Mouse (Mus musculus): ENCODE results near the gene Abhd6. TPM values are rescaled to one million over a fixed set of nuclear protein-coding genes. Genes with fewer than 3 reads are reported as not detected.

The Abhd6 gene
- total and polyA plus RNA-seq, 3 experiments, result not detected

DNA sequence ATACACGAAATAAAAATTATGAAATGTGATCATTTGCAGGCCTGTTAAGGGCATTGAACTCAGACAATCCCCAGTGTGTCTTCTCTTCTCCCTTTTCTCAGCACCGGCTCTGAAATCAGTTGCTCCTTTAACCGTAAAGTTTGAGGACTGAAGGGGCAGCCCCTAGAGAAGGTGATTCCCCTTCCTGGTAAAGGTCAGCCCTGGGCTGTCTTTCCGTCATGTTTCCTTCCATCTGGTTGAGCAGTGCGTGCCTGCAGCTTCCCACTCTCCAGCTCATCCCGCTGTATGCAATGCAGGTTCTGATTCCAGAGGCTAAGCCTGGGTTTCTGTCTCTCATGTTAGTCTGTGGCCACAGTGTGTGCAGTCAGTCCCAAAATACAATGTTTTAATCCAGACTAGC lies 42.1 kb downstream of the Abhd6 start:
- DNase-seq (ENCODE audit: low read depth, low spot score), result no peak
- H3K4me3 ChIP-seq (ENCODE audit: control insufficient read depth in 1 of 2, insufficient read depth in 1 of 2, low read depth in 2 of 2, low read length in 2 of 2), result no peak overlapping the region
- H3K9ac ChIP-seq (ENCODE audit: control insufficient read depth, low read depth, low read length, poor library complexity, severe bottlenecking), result no peak overlapping the region
- H3K27me3 ChIP-seq (ENCODE audit: control insufficient read depth in 1 of 2, insufficient read depth in 2 of 2, low read length in 2 of 2), result no peaks in the 10 kb centered on the region
- H3K36me3 ChIP-seq (ENCODE audit: control insufficient read depth in 1 of 2, insufficient read depth in 2 of 2, low read length in 2 of 2), result no peaks in the 10 kb centered on the region
- no peaks in the 10 kb centered on the region for H3K79me2 ChIP-seq (ENCODE audit: control insufficient read depth, insufficient read depth, low read length, poor library complexity)
- no peak overlapping the region for H3K27ac ChIP-seq (ENCODE audit: control insufficient read depth, low read depth, low read length)
- H3K9me3 ChIP-seq (replicated peaks; ENCODE audit: insufficient read depth, low read length), result no peaks in the 10 kb centered on the region
- TF ChIP-seq EP300 (IDR thresholded peaks at IDR 0.05; ENCODE audit: low read depth in 1 of 2, low read length in 2 of 2) (no peak), GABPA (IDR thresholded peaks at IDR 0.05; ENCODE audit: low read depth, low read length) (no peak)
- no peaks in the 10 kb centered on the region for H3K4me1 ChIP-seq (ENCODE audit: control insufficient read depth in 1 of 2, insufficient read depth in 2 of 2, low read length in 2 of 2)

DNA sequence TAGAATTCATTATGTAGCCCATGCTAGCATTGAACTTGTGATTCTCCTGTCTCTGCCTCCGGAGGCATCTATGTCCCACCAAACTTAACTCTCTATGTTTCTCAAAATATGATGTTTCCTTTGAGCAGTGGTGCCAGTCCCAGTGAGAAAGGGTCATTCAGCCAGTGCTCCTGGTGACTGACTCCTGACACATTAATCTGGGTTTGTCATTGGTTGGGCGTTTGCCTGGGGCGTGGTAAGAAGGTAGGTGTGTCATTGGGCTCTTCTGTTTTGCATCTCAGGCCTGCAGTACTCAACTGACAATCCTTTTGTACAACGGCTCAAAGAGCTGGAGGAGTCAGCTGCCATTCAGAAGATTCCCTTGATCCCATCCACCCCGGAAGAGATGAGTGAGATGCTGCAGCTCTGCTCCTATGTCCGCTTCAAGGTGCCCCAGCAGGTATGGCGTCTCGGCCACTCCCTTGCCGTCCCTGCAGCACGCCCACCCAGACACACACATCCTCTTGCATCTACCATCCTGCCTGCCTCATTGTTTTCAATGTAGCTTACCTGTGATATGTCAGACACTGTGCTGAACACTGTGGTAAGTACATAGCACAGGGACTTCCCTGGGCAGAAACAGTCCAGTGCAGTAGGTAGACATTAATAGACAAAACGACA lies 42.6 kb downstream of the Abhd6 start:
- no peak overlapping the region for H3K4me3 ChIP-seq (ENCODE audit: control insufficient read depth in 1 of 2, insufficient read depth in 1 of 2, low read depth in 2 of 2, low read length in 2 of 2)
- DNase-seq (ENCODE audit: low read depth, low spot score), result no peak

GRCm38 (mm10) chr14:8046839-8047238 lies 44.1 kb downstream of the Abhd6 start:
- H3K27me3 ChIP-seq (ENCODE audit: control insufficient read depth in 1 of 2, insufficient read depth in 2 of 2, low read length in 2 of 2), result no peaks in the 10 kb centered on the region; a peak in 1 of 4 replicates
- no peaks in the 10 kb centered on the region for H3K79me2 ChIP-seq (ENCODE audit: control insufficient read depth, insufficient read depth, low read length, poor library complexity)
- no peak overlapping the region for H3K27ac ChIP-seq (ENCODE audit: control insufficient read depth, low read depth, low read length)
- no peak for TF ChIP-seq MAFK (IDR thresholded peaks at IDR 0.05; ENCODE audit: borderline replicate concordance, low read depth, low read length)
- TF ChIP-seq CTCF (IDR thresholded peaks at IDR 0.05 in 2 of 3, conservative IDR thresholded peaks at IDR 0.05 in 1 of 3; ENCODE audit: control insufficient read depth in 1 of 3, insufficient read depth in 1 of 3, low read depth in 2 of 3, low read length in 3 of 3, poor library complexity in 1 of 3, severe bottlenecking in 1 of 3), result no peak
- no peak for TF ChIP-seq MXI1 (IDR thresholded peaks at IDR 0.05; ENCODE audit: low read depth, low read length)
- TF ChIP-seq RCOR1 (IDR thresholded peaks at IDR 0.05; ENCODE audit: low read depth, low read length), result no peak
- H3K9me3 ChIP-seq (replicated peaks; ENCODE audit: insufficient read depth, low read length), result no peaks in the 10 kb centered on the region
- H3K4me1 ChIP-seq (ENCODE audit: control insufficient read depth in 1 of 2, insufficient read depth in 2 of 2, low read length in 2 of 2), result no peaks in the 10 kb centered on the region
- DNase-seq (ENCODE audit: low read depth, low spot score), result no peak
- H3K9ac ChIP-seq (ENCODE audit: control insufficient read depth, low read depth, low read length, poor library complexity, severe bottlenecking), result no peak overlapping the region
- H3K4me3 ChIP-seq (ENCODE audit: control insufficient read depth in 1 of 2, insufficient read depth in 1 of 2, low read depth in 2 of 2, low read length in 2 of 2), result no peak overlapping the region
- no peaks in the 10 kb centered on the region for H3K36me3 ChIP-seq (ENCODE audit: control insufficient read depth in 1 of 2, insufficient read depth in 2 of 2, low read length in 2 of 2)

More for the DNA sequence above, 42.6 kb downstream of the Abhd6 start:
- H3K9me3 ChIP-seq (replicated peaks; ENCODE audit: insufficient read depth, low read length), result no peaks in the 10 kb centered on the region
- no peaks in the 10 kb centered on the region for H3K27me3 ChIP-seq (ENCODE audit: control insufficient read depth in 1 of 2, insufficient read depth in 2 of 2, low read length in 2 of 2)
- no peaks in the 10 kb centered on the region for H3K4me1 ChIP-seq (ENCODE audit: control insufficient read depth in 1 of 2, insufficient read depth in 2 of 2, low read length in 2 of 2)
- H3K36me3 ChIP-seq (ENCODE audit: control insufficient read depth in 1 of 2, insufficient read depth in 2 of 2, low read length in 2 of 2), result no peaks in the 10 kb centered on the region
- H3K79me2 ChIP-seq (ENCODE audit: control insufficient read depth, insufficient read depth, low read length, poor library complexity), result no peaks in the 10 kb centered on the region
- TF ChIP-seq MYC (IDR thresholded peaks at IDR 0.05; ENCODE audit: low read depth, low read length) (no peak), ZC3H11A (IDR thresholded peaks at IDR 0.05; ENCODE audit: low read depth, low read length) (no peak), UBTF (IDR thresholded peaks at IDR 0.05; ENCODE audit: borderline replicate concordance, insufficient read depth, low read depth, low read length) (no peak), MXI1 (IDR thresholded peaks at IDR 0.05; ENCODE audit: low read depth, low read length) (no peak), CHD2 (IDR thresholded peaks at IDR 0.05; ENCODE audit: low read length) (no peak), USF1 (IDR thresholded peaks at IDR 0.05; ENCODE audit: low read depth, low read length) (no peak), NELFE (IDR thresholded peaks at IDR 0.05; ENCODE audit: low read depth, low read length) (no peak), KAT2A (conservative IDR thresholded peaks at IDR 0.05; ENCODE audit: low read depth, low read length) (no peak), POLR2A (IDR thresholded peaks at IDR 0.05; ENCODE audit: control insufficient read depth in 1 of 2, insufficient read depth in 1 of 2, low read depth in 1 of 2, low read length in 2 of 2, poor library complexity in 1 of 2) (no peak), RCOR1 (IDR thresholded peaks at IDR 0.05; ENCODE audit: low read depth, low read length) (no peak), GABPA (IDR thresholded peaks at IDR 0.05; ENCODE audit: low read depth, low read length) (no peak), MEF2A (IDR thresholded peaks at IDR 0.05; ENCODE audit: extremely low read depth, insufficient replicate concordance, low read depth, low read length, poor library complexity, severe bottlenecking) (no peak), TBP (IDR thresholded peaks at IDR 0.05; ENCODE audit: low read depth, low read length) (no peak), POLR2AphosphoS5 (IDR thresholded peaks at IDR 0.05; ENCODE audit: borderline replicate concordance, low read depth, low read length) (no peak), SMC3 (IDR thresholded peaks at IDR 0.05; ENCODE audit: low read depth, low read length) (no peak), MAX (IDR thresholded peaks at IDR 0.05; ENCODE audit: low read length) (no peak), ETS1 (IDR thresholded peaks at IDR 0.05; ENCODE audit: low read depth, low read length) (no peak), GATA1 (IDR thresholded peaks at IDR 0.05; ENCODE audit: low read depth, low read length) (no peak), E2F4 (IDR thresholded peaks at IDR 0.05; ENCODE audit: borderline replicate concordance, low read depth, low read length) (no peak)
- no peak overlapping the region for H3K27ac ChIP-seq (ENCODE audit: control insufficient read depth, low read depth, low read length)
- H3K9ac ChIP-seq (ENCODE audit: control insufficient read depth, low read depth, low read length, poor library complexity, severe bottlenecking), result no peak overlapping the region
